Mouse (Mus musculus): ENCODE measurements around the gene Gm5269. TPM values are rescaled to one million over a fixed set of nuclear protein-coding genes. Genes with fewer than 3 reads are reported as not detected.
A peak's percentile ranks its signal among the peaks of the same experiment; 100 is the strongest.

Gm5269 gene
- polyA plus RNA-seq, 1 experiment from 2014 or later: not detected

- peaks cover 16% of the 10 kb centered on the region for H3K4me1 ChIP-seq (ENCODE audit: control insufficient read depth, insufficient read depth, low read length)
- H3K27ac ChIP-seq (ENCODE audit: low read length): peak overlapping the region; percentile 53; the same call in 1 of the 2 replicates
- H3K4me3 ChIP-seq (ENCODE audit: low read length): no peak overlapping the region
- ATAC-seq: peak; percentile 24
- 43% methylated on average over 1 of the region's 1 CpGs for WGBS
- H3K4me2 ChIP-seq (ENCODE audit: low read depth, low read length): no peak overlapping the region
- H3K36me3 ChIP-seq (ENCODE audit: control insufficient read depth, insufficient read depth, low read length): no peaks in the 10 kb centered on the region
- H3K9ac ChIP-seq (ENCODE audit: low read depth, low read length): no peak overlapping the region
- 0 out of 2 replicates have a peak, but pooled peaks cover 2% of the 10 kb centered on the region for H3K9me3 ChIP-seq (ENCODE audit: control insufficient read depth, low read length)
- H3K27me3 ChIP-seq (replicated peaks; ENCODE audit: control insufficient read depth, insufficient read depth, low read length): no peaks in the 10 kb centered on the region
Observed at GRCm38 (mm10) chr1:45868050-45868449, 22.0 kb downstream of the Gm5269 start.

DNA sequence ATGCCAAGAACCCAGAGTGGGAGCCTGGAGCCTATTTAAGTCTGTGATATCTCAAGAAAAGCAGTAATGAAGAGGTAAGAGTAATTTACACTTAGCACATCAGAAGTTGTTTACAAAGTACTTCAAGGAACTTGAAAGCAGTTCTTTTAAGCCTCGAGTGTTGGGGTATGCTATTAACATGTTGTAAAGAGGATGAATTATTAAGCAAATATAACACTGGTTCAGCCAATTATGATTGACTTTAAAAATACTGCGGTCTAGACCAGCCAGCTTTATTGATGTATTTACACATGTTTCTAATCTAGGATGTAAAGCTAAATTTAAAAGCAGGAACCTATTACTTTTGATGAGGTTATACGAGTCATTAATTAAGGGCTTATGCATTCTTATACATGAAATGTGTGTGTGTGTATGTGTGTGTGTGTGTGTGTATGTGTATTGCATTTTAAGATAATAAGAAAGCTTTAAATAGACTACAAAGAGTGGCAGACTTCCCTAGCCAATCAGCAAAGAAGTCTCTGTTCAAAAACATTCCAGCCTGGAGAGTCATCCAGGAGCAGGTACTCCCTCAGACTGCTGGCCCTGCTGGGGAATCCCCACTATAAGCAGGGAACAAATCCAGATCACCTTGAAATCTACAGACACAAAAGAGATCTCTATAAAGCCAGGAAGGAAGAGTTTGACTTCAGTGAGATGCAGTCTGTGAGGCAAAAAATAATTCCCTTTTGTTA is 23.6 kb downstream of the Gm5269 start:
- no peak for ATAC-seq
- Histone ChIP-seq H3K4me1 (ENCODE audit: control insufficient read depth, insufficient read depth, low read length) (peaks cover 16% of the 10 kb centered on the region), H3K36me3 (ENCODE audit: control insufficient read depth, insufficient read depth, low read length) (no peaks in the 10 kb centered on the region), H3K9me3 (ENCODE audit: control insufficient read depth, low read length) (0 out of 2 replicates have a peak, but pooled peaks cover 4% of the 10 kb centered on the region), H3K9ac (ENCODE audit: low read depth, low read length) (no peak overlapping the region), H3K27ac (ENCODE audit: low read length) (peak overlapping the region; percentile 48), H3K4me2 (ENCODE audit: low read depth, low read length) (no peak overlapping the region), H3K4me3 (ENCODE audit: low read length) (no peak overlapping the region), H3K27me3 (replicated peaks; ENCODE audit: control insufficient read depth, insufficient read depth, low read length) (no peaks in the 10 kb centered on the region)
- WGBS: 42% methylated on average over 3 of the region's 3 CpGs

DNA sequence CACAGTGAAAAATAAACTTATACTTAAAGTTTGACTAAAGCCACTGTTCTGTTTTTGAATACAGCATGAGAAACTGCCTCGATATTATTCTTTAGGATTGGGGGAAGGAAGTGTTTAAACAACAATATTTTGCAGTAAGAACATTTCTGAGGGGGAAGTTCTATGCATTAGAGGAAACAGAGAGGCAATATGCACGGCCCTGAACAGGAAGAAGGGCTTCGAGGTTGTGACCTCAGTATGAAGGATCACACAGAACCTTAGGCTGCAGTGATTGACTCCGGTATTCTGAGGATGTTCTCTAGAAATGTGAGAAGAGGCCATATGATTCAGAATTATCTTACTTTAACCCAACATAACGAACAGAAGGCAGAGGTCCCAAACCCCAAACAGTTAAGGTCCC is 24.3 kb downstream of the Gm5269 start:
- Histone ChIP-seq H3K4me1 (ENCODE audit: control insufficient read depth, insufficient read depth, low read length) (peaks cover 16% of the 10 kb centered on the region), H3K36me3 (ENCODE audit: control insufficient read depth, insufficient read depth, low read length) (no peaks in the 10 kb centered on the region), H3K27me3 (replicated peaks; ENCODE audit: control insufficient read depth, insufficient read depth, low read length) (no peaks in the 10 kb centered on the region), H3K4me3 (ENCODE audit: low read length) (no peak overlapping the region), H3K4me2 (ENCODE audit: low read depth, low read length) (no peak overlapping the region), H3K9ac (ENCODE audit: low read depth, low read length) (no peak overlapping the region), H3K27ac (ENCODE audit: low read length) (peak overlapping the region; percentile 70), H3K9me3 (ENCODE audit: control insufficient read depth, low read length) (0 out of 2 replicates have a peak, but pooled peaks cover 4% of the 10 kb centered on the region)
- 55% methylated on average over 5 of the region's 5 CpGs for WGBS
- ATAC-seq: no peak

- Histone ChIP-seq H3K4me2 (ENCODE audit: low read depth, low read length) (no peak overlapping the region), H3K27ac (ENCODE audit: low read length) (peak overlapping the region; percentile 70), H3K27me3 (replicated peaks; ENCODE audit: control insufficient read depth, insufficient read depth, low read length) (no peaks in the 10 kb centered on the region), H3K9ac (ENCODE audit: low read depth, low read length) (no peak overlapping the region), H3K9me3 (ENCODE audit: control insufficient read depth, low read length) (0 out of 2 replicates have a peak, but pooled peaks cover 4% of the 10 kb centered on the region), H3K4me1 (ENCODE audit: control insufficient read depth, insufficient read depth, low read length) (peaks cover 18% of the 10 kb centered on the region), H3K4me3 (ENCODE audit: low read length) (no peak overlapping the region), H3K36me3 (ENCODE audit: control insufficient read depth, insufficient read depth, low read length) (no peaks in the 10 kb centered on the region)
- no peak; the same call in 1 of the 2 replicates for ATAC-seq
- WGBS: 42% methylated on average over 1 of the region's 1 CpGs
Observed at GRCm38 (mm10) chr1:45865316-45865715, 24.8 kb downstream of the Gm5269 start.

GRCm38 (mm10) chr1:45864564-45865014 is 25.5 kb downstream of the Gm5269 start:
- Histone ChIP-seq H3K27me3 (replicated peaks; ENCODE audit: control insufficient read depth, insufficient read depth, low read length) (no peaks in the 10 kb centered on the region), H3K9ac (ENCODE audit: low read depth, low read length) (no peak overlapping the region), H3K27ac (ENCODE audit: low read length) (peak overlapping the region; percentile 38), H3K9me3 (ENCODE audit: control insufficient read depth, low read length) (0 out of 2 replicates have a peak, but pooled peaks cover 4% of the 10 kb centered on the region), H3K4me1 (ENCODE audit: control insufficient read depth, insufficient read depth, low read length) (peaks cover 23% of the 10 kb centered on the region), H3K36me3 (ENCODE audit: control insufficient read depth, insufficient read depth, low read length) (no peaks in the 10 kb centered on the region), H3K4me3 (ENCODE audit: low read length) (no peak overlapping the region), H3K4me2 (ENCODE audit: low read depth, low read length) (no peak overlapping the region)
- peak; percentile 49 for ATAC-seq
- 48% methylated on average over 4 of the region's 4 CpGs for WGBS

DNA sequence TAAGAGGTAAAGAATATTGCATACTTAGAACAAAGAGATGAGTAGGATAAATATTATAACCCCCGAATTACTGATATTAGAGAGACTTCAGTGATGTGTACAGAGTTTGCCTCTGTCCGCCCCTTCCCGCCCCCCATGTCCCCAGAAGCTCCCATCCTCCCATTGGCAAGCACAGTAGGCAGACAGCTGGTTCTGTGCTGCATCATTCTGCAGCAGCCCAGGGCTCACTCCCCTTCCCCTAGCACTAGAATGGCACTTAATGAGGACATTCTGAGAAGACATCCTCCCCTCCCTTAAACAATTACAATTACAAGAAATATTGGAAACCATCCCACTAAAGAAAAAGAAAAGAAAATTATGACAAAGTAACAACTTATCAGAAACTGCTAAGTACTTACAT is 26.4 kb downstream of the Gm5269 start:
- Histone ChIP-seq H3K4me2 (ENCODE audit: low read depth, low read length) (no peak overlapping the region), H3K27me3 (replicated peaks; ENCODE audit: control insufficient read depth, insufficient read depth, low read length) (no peaks in the 10 kb centered on the region), H3K9ac (ENCODE audit: low read depth, low read length) (no peak overlapping the region), H3K27ac (ENCODE audit: low read length) (no peak overlapping the region), H3K9me3 (ENCODE audit: control insufficient read depth, low read length) (0 out of 2 replicates have a peak, but pooled peaks cover 4% of the 10 kb centered on the region), H3K36me3 (ENCODE audit: control insufficient read depth, insufficient read depth, low read length) (no peaks in the 10 kb centered on the region), H3K4me3 (ENCODE audit: low read length) (no peak overlapping the region), H3K4me1 (ENCODE audit: control insufficient read depth, insufficient read depth, low read length) (peaks cover 23% of the 10 kb centered on the region)
- ATAC-seq: no peak
- WGBS: 97% methylated on average over 3 of the region's 3 CpGs

DNA sequence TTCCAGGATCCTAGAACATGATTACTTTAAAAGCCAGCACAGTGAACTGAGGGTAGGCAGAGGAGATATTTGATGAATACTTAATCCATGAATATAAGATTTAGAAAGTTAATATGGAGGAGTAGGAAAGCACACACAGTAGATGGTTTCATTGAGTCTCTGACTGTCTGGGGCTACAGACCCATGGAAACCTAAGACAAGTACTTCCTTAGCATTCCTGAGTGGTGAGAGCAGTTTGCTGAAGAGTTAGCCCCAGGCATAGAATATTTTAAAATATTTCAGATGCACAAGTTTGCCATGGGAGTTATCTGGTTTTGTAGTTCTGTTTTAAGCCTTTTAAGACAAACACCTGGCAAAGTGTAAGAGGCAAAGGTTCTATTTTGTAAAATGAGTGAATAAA is 28.9 kb downstream of the Gm5269 start:
- Histone ChIP-seq H3K36me3 (ENCODE audit: control insufficient read depth, insufficient read depth, low read length) (no peaks in the 10 kb centered on the region), H3K27me3 (replicated peaks; ENCODE audit: control insufficient read depth, insufficient read depth, low read length) (no peaks in the 10 kb centered on the region), H3K4me3 (ENCODE audit: low read length) (no peak overlapping the region), H3K9me3 (ENCODE audit: control insufficient read depth, low read length) (0 out of 2 replicates have a peak, but pooled peaks cover 4% of the 10 kb centered on the region), H3K4me2 (ENCODE audit: low read depth, low read length) (no peak overlapping the region), H3K4me1 (ENCODE audit: control insufficient read depth, insufficient read depth, low read length) (peaks cover 20% of the 10 kb centered on the region), H3K9ac (ENCODE audit: low read depth, low read length) (no peak overlapping the region), H3K27ac (ENCODE audit: low read length) (no peak overlapping the region)
- no peak for ATAC-seq

DNA sequence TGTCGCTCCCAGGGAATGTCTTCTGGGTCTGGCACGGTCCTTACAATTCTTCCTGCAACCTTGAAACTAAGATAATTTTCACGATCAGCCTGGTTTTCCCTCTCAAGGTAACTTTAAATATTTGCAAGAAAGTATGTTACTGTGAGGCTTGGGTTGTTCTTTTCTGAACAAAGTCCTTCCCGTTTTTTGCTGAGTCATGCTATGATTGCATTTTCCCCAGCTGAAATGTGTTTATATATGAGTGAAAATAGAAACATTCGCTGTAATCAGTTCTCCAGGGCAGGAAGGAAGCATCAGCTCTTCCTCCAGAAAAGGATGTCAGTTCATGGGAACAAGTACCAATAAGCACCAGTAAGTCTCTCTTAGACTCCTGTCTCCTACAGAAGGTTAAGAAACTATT is 29.7 kb downstream of the Gm5269 start:
- peak; percentile 65 for ATAC-seq
- Histone ChIP-seq H3K4me1 (ENCODE audit: control insufficient read depth, insufficient read depth, low read length) (peaks cover 14% of the 10 kb centered on the region), H3K36me3 (ENCODE audit: control insufficient read depth, insufficient read depth, low read length) (no peaks in the 10 kb centered on the region), H3K27ac (ENCODE audit: low read length) (peak overlapping the region; percentile 38), H3K9me3 (ENCODE audit: control insufficient read depth, low read length) (0 out of 2 replicates have a peak, but pooled peaks cover 4% of the 10 kb centered on the region), H3K9ac (ENCODE audit: low read depth, low read length) (no peak overlapping the region), H3K4me2 (ENCODE audit: low read depth, low read length) (no peak overlapping the region), H3K27me3 (replicated peaks; ENCODE audit: control insufficient read depth, insufficient read depth, low read length) (no peaks in the 10 kb centered on the region), H3K4me3 (ENCODE audit: low read length) (no peak overlapping the region)
- 25% methylated on average over 5 of the region's 5 CpGs for WGBS

DNA sequence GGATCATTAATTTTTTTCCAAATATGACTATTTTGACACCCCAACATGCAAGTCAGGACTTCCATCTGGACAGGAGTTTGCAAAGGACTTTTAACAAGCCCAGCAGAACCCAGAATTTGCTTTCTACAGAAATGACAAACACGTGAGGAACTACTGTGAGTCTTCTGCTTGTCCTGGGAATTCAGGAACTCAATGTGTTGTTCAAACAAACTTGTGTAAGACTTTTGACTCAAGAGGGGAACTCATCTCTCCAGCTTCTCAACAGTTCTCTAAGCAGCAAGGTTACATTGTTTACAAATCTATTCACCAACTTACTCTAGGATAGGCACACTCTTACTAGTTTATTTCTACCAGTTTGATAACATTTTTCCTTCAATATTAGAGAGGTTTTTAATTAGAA is 32.0 kb downstream of the Gm5269 start:
- no peak overlapping the region for H3K27ac ChIP-seq (ENCODE audit: low read length)
- H3K4me2 ChIP-seq (ENCODE audit: low read depth, low read length): no peak overlapping the region
- no peaks in the 10 kb centered on the region for H3K36me3 ChIP-seq (ENCODE audit: control insufficient read depth, insufficient read depth, low read length)
- 0 out of 2 replicates have a peak, but pooled peaks cover 2% of the 10 kb centered on the region for H3K9me3 ChIP-seq (ENCODE audit: control insufficient read depth, low read length)
- H3K9ac ChIP-seq (ENCODE audit: low read depth, low read length): no peak overlapping the region
- WGBS: 72% methylated on average over 1 of the region's 1 CpGs
- H3K4me3 ChIP-seq (ENCODE audit: low read length): no peak overlapping the region
- H3K27me3 ChIP-seq (replicated peaks; ENCODE audit: control insufficient read depth, insufficient read depth, low read length): no peaks in the 10 kb centered on the region
- peaks cover 8% of the 10 kb centered on the region; the same call in 1 of the 2 replicates for H3K4me1 ChIP-seq (ENCODE audit: control insufficient read depth, insufficient read depth, low read length)
- no peak for ATAC-seq
